Mouse (Mus musculus) heart, postnatal 0 days (tissue): ENCODE results near the gene Mrtfb. TPM values are rescaled to one million over a fixed set of nuclear protein-coding genes. Genes with fewer than 3 reads are reported as not detected.

Source experiments
- ATAC-seq: fragments of 200-750 bp; cut with Nextera tagmentation; 2 replicates; pipeline ENCODE4 v1.8.0; 2017; ENCODE audit warnings: low read depth, moderate number of reproducible peaks, moderate library complexity; ENCODE audit not compliant: insufficient read depth
- DNase-seq: peaks from one replicate; pipeline ENCODE4 v3.0.0-alpha.2; 2016; ENCODE audit warnings: low spot score
- H3K27ac ChIP-seq: fragments of 300-500 bp; sonication (generic); 2 replicates; pipeline ENCODE4 v1.5.1; 2014; ENCODE audit warnings: low read depth, mild to moderate bottlenecking
- H3K27me3 ChIP-seq: fragments of 300-500 bp; sonication (generic); 2 replicates; pipeline ENCODE4 v1.6.1; 2014; ENCODE audit warnings: low read length, mixed read lengths; ENCODE audit not compliant: control insufficient read depth, insufficient read depth
- H3K36me3 ChIP-seq: fragments of 300-500 bp; sonication (generic); replicated peaks from 2 replicates; pipeline ENCODE4 v1.6.1; 2014; ENCODE audit warnings: low read length, mixed read lengths; ENCODE audit not compliant: control insufficient read depth, insufficient read depth
- H3K4me1 ChIP-seq: fragments of 300-500 bp; sonication (generic); 2 replicates; pipeline ENCODE4 v1.6.1; 2014; ENCODE audit warnings: antibody characterized with exemption; ENCODE audit not compliant: control insufficient read depth, insufficient read depth
- H3K4me2 ChIP-seq: fragments of 300-500 bp; sonication (generic); 2 replicates; pipeline ENCODE4 v1.6.1; 2014; ENCODE audit warnings: low read depth, mild to moderate bottlenecking, low read length, moderate library complexity
- H3K4me3 ChIP-seq: fragments of 300-500 bp; sonication (generic); 2 replicates; pipeline ENCODE4 v1.5.1; 2014; ENCODE audit warnings: low read depth, low read length
- H3K9ac ChIP-seq: fragments of 300-500 bp; sonication (generic); replicated peaks from 2 replicates; pipeline ENCODE4 v1.6.1; 2014; ENCODE audit warnings: low read depth, low read length, mixed read lengths
- H3K9me3 ChIP-seq: fragments of 300-500 bp; sonication (generic); replicated peaks from 2 replicates; pipeline ENCODE4 v1.6.1; 2016; ENCODE audit warnings: low read length; ENCODE audit not compliant: control insufficient read depth
- CTCF ChIP-seq: IDR thresholded peaks from 2 replicates; pipeline ENCODE4 v1.5.1; 2016; ENCODE audit warnings: antibody characterized with exemption, control low read depth, low read depth
- EP300 ChIP-seq: IDR thresholded peaks from 2 replicates; pipeline ENCODE4 v1.6.1; 2016; ENCODE audit warnings: antibody characterized with exemption, low read depth
- WGBS: fragments of 180-500 bp; shearing (Covaris S2); extraction: QIAGEN DNeasy Blood & Tissue Kit; methylation state at CpG from one replicate; pipeline ENCODE4 v1.1.7; 2014; 5-methylcytosine and 5-hydroxymethylcytosine counted together
- polyA plus RNA-seq: library from polyadenylated mRNA; unstranded; fragments of >200 nt; fragmentation: Nextera tagmentation; extraction: Ambion mirVana; gene quantifications from 2 replicates; pipeline ENCODE4 v1.2.1, GENCODE M21; 2015
- total RNA-seq: library from RNA; depleted of rRNA; stranded (reverse); fragments of >200 nt; gene quantifications from 2 replicates; pipeline ENCODE4 v1.2.3, GENCODE M21; 2014; ENCODE audit warnings: low replicate concordance

The Mrtfb gene
- total and polyA plus RNA-seq, 2 experiments from 2014 or later, result 11.7 to 17.2 TPM

DNA sequence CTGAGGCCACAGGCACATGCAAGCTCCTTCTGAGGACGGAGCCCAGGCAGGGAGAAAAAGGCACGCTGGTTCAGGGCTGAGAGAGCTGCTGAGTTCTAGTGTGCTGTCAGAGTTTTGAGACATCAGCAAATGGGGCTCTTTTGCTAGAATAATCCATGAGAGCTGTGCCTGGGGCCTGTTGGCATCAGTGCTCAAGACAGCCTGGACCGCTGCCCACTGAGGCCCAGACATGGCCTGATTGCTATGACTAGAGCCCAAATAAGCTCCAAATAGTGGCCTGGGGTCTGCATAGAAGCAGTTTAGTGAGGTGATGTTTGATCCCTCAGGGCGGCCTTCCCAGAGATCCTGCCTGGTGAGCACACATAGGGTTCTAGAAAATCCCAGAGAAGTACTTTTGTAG, 195.7 kb downstream of the Mrtfb start:
- no peak overlapping the region for H3K4me2 ChIP-seq
- H3K4me1 ChIP-seq, result peaks cover under 1% of the 10 kb centered on the region; the same call in 1 of the 2 replicates
- WGBS, result 91% methylated on average over 4 of the region's 4 CpGs
- no peak overlapping the region for H3K9ac ChIP-seq
- no peaks in the 10 kb centered on the region for H3K36me3 ChIP-seq
- DNase-seq (no peak), ATAC-seq (no peak)
- H3K9me3 ChIP-seq, result no peaks in the 10 kb centered on the region
- TF ChIP-seq EP300, result no peak
- TF ChIP-seq CTCF, result no peak
- no peaks in the 10 kb centered on the region for H3K27me3 ChIP-seq
- no peak overlapping the region for H3K27ac ChIP-seq
- no peak overlapping the region for H3K4me3 ChIP-seq

GRCm38 (mm10) chr16:13452661-13453060, 196.4 kb downstream of the Mrtfb start:
- no peak overlapping the region for H3K27ac ChIP-seq
- H3K4me3 ChIP-seq, result no peak overlapping the region
- no peaks in the 10 kb centered on the region for H3K27me3 ChIP-seq
- DNase-seq (no peak), ATAC-seq (no peak)
- no peak overlapping the region for H3K9ac ChIP-seq
- no peaks in the 10 kb centered on the region for H3K9me3 ChIP-seq
- no peaks in the 10 kb centered on the region for H3K4me1 ChIP-seq
- no peaks in the 10 kb centered on the region for H3K36me3 ChIP-seq
- 78% methylated on average over 7 of the region's 7 CpGs for WGBS
- H3K4me2 ChIP-seq, result no peak overlapping the region
- no peak for TF ChIP-seq EP300
- TF ChIP-seq CTCF, result no peak

- Histone ChIP-seq H3K4me1 (no peaks in the 10 kb centered on the region), H3K36me3 (no peaks in the 10 kb centered on the region), H3K27ac (no peak overlapping the region), H3K4me3 (no peak overlapping the region), H3K9ac (no peak overlapping the region), H3K27me3 (no peaks in the 10 kb centered on the region), H3K4me2 (no peak overlapping the region), H3K9me3 (no peaks in the 10 kb centered on the region)
- no peak for DNase-seq
- ATAC-seq, result no peak
- WGBS, result 69% methylated on average over 10 of the region's 10 CpGs
- TF ChIP-seq EP300 (no peak), CTCF (no peak)
These were observed 197.8 kb downstream of the Mrtfb start for GRCm38 (mm10) chr16:13454026-13454600.

GRCm38 (mm10) chr16:13455560-13455959, 199.3 kb downstream of the Mrtfb start:
- no peak overlapping the region for H3K9ac ChIP-seq

GRCm38 (mm10) chr16:13458556-13458955, 202.3 kb downstream of the Mrtfb start:
- H3K9me3 ChIP-seq, result no peaks in the 10 kb centered on the region
- no peaks in the 10 kb centered on the region for H3K4me1 ChIP-seq
- ATAC-seq (no peak), DNase-seq (no peak)
- H3K4me3 ChIP-seq, result no peak overlapping the region
- no peaks in the 10 kb centered on the region for H3K27me3 ChIP-seq
- H3K36me3 ChIP-seq, result no peaks in the 10 kb centered on the region; the same call in 1 of the 2 replicates
- no peak overlapping the region for H3K27ac ChIP-seq
- no peak for TF ChIP-seq EP300
- TF ChIP-seq CTCF, result no peak
- H3K9ac ChIP-seq, result no peak overlapping the region
- no peak overlapping the region for H3K4me2 ChIP-seq

More at GRCm38 (mm10) chr16:13455560-13455959, 199.3 kb downstream of the Mrtfb start:
- DNase-seq, result no peak
- Histone ChIP-seq H3K4me2 (no peak overlapping the region), H3K4me3 (no peak overlapping the region), H3K27me3 (no peaks in the 10 kb centered on the region), H3K9me3 (no peaks in the 10 kb centered on the region), H3K4me1 (no peaks in the 10 kb centered on the region), H3K36me3 (no peaks in the 10 kb centered on the region; the same call in 1 of the 2 replicates), H3K27ac (no peak overlapping the region)
- 0 out of 2 replicates have a peak, but pooled peaks have one; percentile 14 for ATAC-seq
- TF ChIP-seq EP300 (no peak), CTCF (no peak)

DNA sequence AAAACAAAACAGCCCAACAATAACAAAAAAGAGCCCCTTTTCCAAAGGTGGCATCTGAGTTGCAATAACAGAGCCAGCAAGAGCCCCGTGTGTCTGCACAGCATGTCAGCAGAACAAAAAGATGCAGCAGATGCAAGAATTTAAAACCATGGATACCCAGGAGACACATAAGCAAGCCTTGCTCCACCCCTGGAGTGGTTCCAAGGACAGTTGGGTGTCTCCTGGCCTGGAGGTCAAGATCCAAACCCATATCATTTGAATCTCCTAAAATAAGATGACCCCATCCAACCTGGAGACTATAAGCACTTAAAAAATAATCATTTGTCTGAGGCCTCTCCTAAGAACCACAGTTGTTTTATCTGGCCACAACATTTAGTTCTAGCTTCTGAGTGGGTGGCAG, 203.8 kb downstream of the Mrtfb start:
- DNase-seq, result no peak
- H3K27me3 ChIP-seq, result no peaks in the 10 kb centered on the region
- no peak overlapping the region for H3K27ac ChIP-seq
- TF ChIP-seq EP300, result no peak
- TF ChIP-seq CTCF, result no peak
- H3K4me3 ChIP-seq, result no peak overlapping the region
- no peak overlapping the region for H3K4me2 ChIP-seq
- no peak overlapping the region for H3K9ac ChIP-seq
- 74% methylated on average over 1 of the region's 1 CpGs for WGBS
- H3K4me1 ChIP-seq, result no peaks in the 10 kb centered on the region
- no peak for ATAC-seq
- no peaks in the 10 kb centered on the region for H3K9me3 ChIP-seq
- no peaks in the 10 kb centered on the region; the same call in 1 of the 2 replicates for H3K36me3 ChIP-seq
